Mouse (Mus musculus) erythroblast, embryonic 14.5 days (primary cell): ENCODE results near the gene Plpp7. TPM values are rescaled to one million over a fixed set of nuclear protein-coding genes. Genes with fewer than 3 reads are reported as not detected.

Experiments
- H3K27me3 ChIP-seq: 2 replicates; pipeline ENCODE4 v1.6.1; 2012; ENCODE audit warnings: inconsistent platforms; ENCODE audit not compliant: control insufficient read depth
- H3K36me3 ChIP-seq: 2 replicates; pipeline ENCODE4 v1.6.1; 2012; ENCODE audit warnings: mild to moderate bottlenecking, inconsistent platforms; ENCODE audit not compliant: control insufficient read depth
- H3K4me1 ChIP-seq: 2 replicates; pipeline ENCODE4 v1.6.1; 2012; ENCODE audit warnings: inconsistent platforms; ENCODE audit not compliant: control insufficient read depth
- H3K4me3 ChIP-seq: replicated peaks from 2 replicates; pipeline ENCODE3; 2012; ENCODE audit warnings: moderate library complexity, mild to moderate bottlenecking, inconsistent platforms
- H3K9me3 ChIP-seq: 2 replicates; pipeline ENCODE4 v1.6.1; 2012; ENCODE audit warnings: low read length, inconsistent platforms, mixed read lengths; ENCODE audit not compliant: control insufficient read depth
- GATA1 ChIP-seq: IDR thresholded peaks from 2 replicates; pipeline ENCODE4 v1.6.1; 2012; ENCODE audit warnings: low read length, inconsistent platforms, mixed read lengths
- TAL1 ChIP-seq: IDR thresholded peaks from 3 replicates; pipeline ENCODE4 v1.6.1; 2012; ENCODE audit warnings: low read length, inconsistent platforms, mixed read lengths
- polyA plus RNA-seq: library from polyadenylated mRNA; stranded (reverse); fragments of >175 nt; gene quantifications from 2 replicates; pipeline ENCODE4 v1.2.3, GENCODE M21; 2012

The Plpp7 gene
- polyA plus RNA-seq, 1 experiment: 0.48 TPM

GRCm38 (mm10) chr2:32151660-32152366 lies 56.5 kb downstream of the Plpp7 start:
- H3K36me3 ChIP-seq: peaks cover 7% of the 10 kb centered on the region
- H3K27me3 ChIP-seq: no peaks in the 10 kb centered on the region
- peaks cover 63% of the 10 kb centered on the region for H3K4me1 ChIP-seq
- no peak for TF ChIP-seq GATA1
- no peak for TF ChIP-seq TAL1
- H3K9me3 ChIP-seq: no peaks in the 10 kb centered on the region
- H3K4me3 ChIP-seq: peak overlapping the region; percentile 91

- Histone ChIP-seq H3K4me3 (peak overlapping the region; percentile 91), H3K4me1 (peaks cover 67% of the 10 kb centered on the region), H3K27me3 (no peaks in the 10 kb centered on the region), H3K9me3 (no peaks in the 10 kb centered on the region), H3K36me3 (peaks cover 12% of the 10 kb centered on the region)
- TF ChIP-seq GATA1: no peak
- TF ChIP-seq TAL1: no peak
Observed at GRCm38 (mm10) chr2:32152367-32153034, 57.2 kb downstream of the Plpp7 start.

- TF ChIP-seq GATA1 (no peak), TAL1 (no peak)
- Histone ChIP-seq H3K4me1 (peaks cover 67% of the 10 kb centered on the region), H3K4me3 (peak overlapping the region; percentile 91), H3K27me3 (no peaks in the 10 kb centered on the region), H3K36me3 (peaks cover 12% of the 10 kb centered on the region), H3K9me3 (no peaks in the 10 kb centered on the region)
Observed at GRCm38 (mm10) chr2:32153041-32153790, 57.9 kb downstream of the Plpp7 start.

- Histone ChIP-seq H3K4me3 (peak overlapping the region; percentile 19), H3K36me3 (peaks cover 12% of the 10 kb centered on the region), H3K27me3 (no peaks in the 10 kb centered on the region), H3K4me1 (peaks cover 69% of the 10 kb centered on the region), H3K9me3 (no peaks in the 10 kb centered on the region)
- TF ChIP-seq TAL1: no peak
- no peak for TF ChIP-seq GATA1
Observed at GRCm38 (mm10) chr2:32153791-32154119, 58.4 kb downstream of the Plpp7 start.

GRCm38 (mm10) chr2:32154334-32154997 lies 59.1 kb downstream of the Plpp7 start:
- Histone ChIP-seq H3K36me3 (peaks cover 14% of the 10 kb centered on the region), H3K27me3 (no peaks in the 10 kb centered on the region), H3K4me3 (no peak overlapping the region), H3K4me1 (peaks cover 72% of the 10 kb centered on the region), H3K9me3 (no peaks in the 10 kb centered on the region)
- no peak for TF ChIP-seq TAL1
- no peak for TF ChIP-seq GATA1

GRCm38 (mm10) chr2:32154998-32155541 lies 59.7 kb downstream of the Plpp7 start:
- H3K4me1 ChIP-seq: peaks cover 72% of the 10 kb centered on the region
- TF ChIP-seq TAL1 (no peak), GATA1 (no peak)
- no peak overlapping the region for H3K4me3 ChIP-seq
- H3K36me3 ChIP-seq: peaks cover 19% of the 10 kb centered on the region
- H3K27me3 ChIP-seq: no peaks in the 10 kb centered on the region
- H3K9me3 ChIP-seq: no peaks in the 10 kb centered on the region

GRCm38 (mm10) chr2:32155614-32156013 lies 60.3 kb downstream of the Plpp7 start:
- TF ChIP-seq GATA1: no peak
- no peak for TF ChIP-seq TAL1
- Histone ChIP-seq H3K4me1 (peaks cover 71% of the 10 kb centered on the region), H3K27me3 (no peaks in the 10 kb centered on the region), H3K4me3 (no peak overlapping the region), H3K36me3 (peaks cover 25% of the 10 kb centered on the region), H3K9me3 (no peaks in the 10 kb centered on the region)

GRCm38 (mm10) chr2:32156645-32157044 lies 61.3 kb downstream of the Plpp7 start:
- TF ChIP-seq GATA1: no peak
- no peaks in the 10 kb centered on the region for H3K27me3 ChIP-seq
- H3K4me3 ChIP-seq: no peak overlapping the region
- H3K36me3 ChIP-seq: peaks cover 28% of the 10 kb centered on the region
- peaks cover 67% of the 10 kb centered on the region for H3K4me1 ChIP-seq
- peaks cover 2% of the 10 kb centered on the region; the same call in 1 of the 2 replicates for H3K9me3 ChIP-seq
